Mouse (Mus musculus): Measurements from ENCODE around the gene Itprid1.
A peak's percentile ranks its signal among the peaks of the same experiment; 100 is the strongest.

Itprid1 gene

DNA sequence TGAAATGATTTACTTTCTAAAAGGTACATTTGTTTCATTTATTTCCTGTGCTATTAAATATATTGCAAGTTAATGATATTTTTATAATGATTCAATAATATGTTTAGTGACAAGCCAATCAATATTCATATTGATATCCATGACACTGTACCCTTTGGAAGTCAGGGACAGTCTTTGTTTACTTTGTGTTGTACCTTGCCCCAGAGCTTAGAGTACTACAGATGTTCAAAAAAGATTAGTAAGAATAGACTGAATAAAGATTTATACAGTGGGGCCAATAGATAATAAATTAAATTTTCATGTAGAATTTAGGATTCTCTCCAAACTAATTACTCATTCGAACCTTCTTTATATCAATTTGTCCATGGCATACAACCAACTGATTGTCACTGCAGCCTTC lies 50.9 kb downstream of the Itprid1 start:
- no peak for DNase-seq (ENCODE audit: low spot score in 2 of 2)

GRCm38 (mm10) chr6:55901568-55902328 lies 65.1 kb downstream of the Itprid1 start:
- DNase-seq (ENCODE audit: low spot score in 2 of 2) = no peak

- DNase-seq (ENCODE audit: low spot score in 2 of 2) = no peak
Observed at GRCm38 (mm10) chr6:55902329-55902605, 65.6 kb downstream of the Itprid1 start.

DNA sequence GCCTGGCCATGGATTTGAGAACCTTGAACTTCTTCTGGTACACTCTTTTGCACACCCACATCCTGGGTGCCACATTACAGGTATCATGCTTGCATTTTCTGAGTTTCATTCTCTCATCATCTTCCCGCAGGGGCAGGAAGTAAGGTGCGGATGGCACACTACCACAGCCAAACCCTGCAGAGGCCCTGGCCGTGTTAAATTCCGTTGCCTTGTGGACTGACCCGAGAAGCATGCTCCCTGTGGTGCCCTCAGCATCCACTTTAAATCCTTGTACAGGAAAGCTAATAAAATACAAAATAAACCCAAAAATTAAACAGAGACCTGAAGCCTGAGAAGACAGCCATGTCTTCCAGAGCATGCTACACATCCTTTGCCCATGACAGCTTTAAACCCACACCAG lies 82.5 kb downstream of the Itprid1 start:
- DNase-seq (ENCODE audit: low spot score in 2 of 2) = no peak

DNA sequence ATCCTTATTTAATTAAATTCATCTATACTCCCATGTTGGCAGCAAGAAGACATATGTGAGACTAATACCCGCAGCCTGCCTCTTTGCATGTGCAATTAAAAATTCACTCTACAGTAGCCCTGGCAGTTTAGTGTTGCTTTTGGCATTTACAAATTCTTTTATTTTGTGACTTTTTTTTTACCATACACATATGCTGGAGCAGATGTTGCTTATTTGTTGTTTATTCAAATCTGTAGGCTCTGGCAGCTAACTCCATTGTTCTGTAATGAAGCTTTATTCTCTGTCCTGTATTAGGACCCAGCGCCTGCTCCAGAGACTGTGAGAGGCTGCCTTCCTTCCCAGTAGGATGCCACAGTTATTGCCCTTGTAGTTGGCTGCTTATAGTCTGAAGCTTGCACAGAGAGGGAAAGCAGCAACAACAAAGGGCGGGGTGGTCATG lies 83.6 kb downstream of the Itprid1 start:
- no peak for DNase-seq (ENCODE audit: low spot score in 2 of 2)

- no peak for DNase-seq (ENCODE audit: low spot score in 2 of 2)
Observed at GRCm38 (mm10) chr6:55920866-55921630, 84.4 kb downstream of the Itprid1 start.

DNA sequence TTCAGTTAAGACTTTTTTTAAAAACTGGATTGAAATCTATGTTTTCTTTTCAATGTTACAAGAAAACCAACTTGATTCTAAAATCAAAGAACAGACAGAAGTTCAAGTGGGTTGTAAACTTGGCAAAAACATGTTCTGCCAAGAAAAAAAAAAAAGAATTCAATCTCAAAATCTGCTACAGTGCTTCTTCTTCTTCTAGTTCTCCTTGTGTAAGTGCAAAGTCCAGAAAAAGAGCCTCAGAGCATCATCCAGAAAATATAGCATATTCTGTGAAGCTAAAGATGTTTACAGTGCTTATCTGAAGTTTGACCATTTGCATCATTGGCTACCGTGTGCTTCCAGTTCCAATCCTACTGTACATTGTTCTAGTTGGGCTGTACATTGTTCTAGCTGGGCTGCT lies 108.0 kb downstream of the Itprid1 start:
- DNase-seq (ENCODE audit: low spot score in 2 of 2) = no peak

DNA sequence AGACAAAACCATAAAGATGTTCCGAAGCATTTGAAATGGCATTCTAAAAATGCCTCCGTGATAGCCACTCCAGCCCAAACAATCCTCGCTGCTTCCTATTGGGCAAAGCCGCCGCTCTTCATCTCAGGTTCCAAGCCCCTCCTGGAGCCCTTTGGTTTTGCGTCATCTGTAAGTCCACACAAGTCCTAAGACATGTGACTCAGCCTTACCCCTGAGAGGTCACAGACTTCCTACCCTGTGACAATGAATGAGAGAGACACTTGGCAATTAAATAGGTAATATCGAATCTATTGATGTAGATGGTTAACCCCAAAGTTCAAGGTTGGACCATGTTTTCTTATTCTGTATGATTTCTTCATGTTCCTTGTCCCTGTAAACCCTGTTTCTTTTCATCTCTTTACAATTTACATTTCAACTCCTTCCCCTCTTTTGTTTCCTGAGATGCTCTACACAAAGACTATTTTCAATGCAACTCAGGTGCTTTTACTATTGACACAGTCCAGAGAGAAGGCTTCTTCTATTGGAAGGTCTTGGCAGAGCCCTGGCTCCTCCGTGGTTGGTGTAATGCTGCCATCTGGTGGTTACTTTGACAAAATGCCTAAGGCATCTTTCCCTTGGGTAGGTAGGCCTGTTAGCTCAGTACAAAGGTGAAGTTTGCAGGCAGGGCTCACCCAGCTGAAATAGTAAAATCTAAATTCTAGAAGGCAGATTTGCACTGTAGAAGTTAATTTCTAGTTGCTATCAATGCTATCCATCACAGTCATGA lies 113.8 kb downstream of the Itprid1 start:
- DNase-seq (ENCODE audit: low spot score in 2 of 2) = peak in 1 of 2 experiments; percentile 16

GRCm38 (mm10) chr6:55972998-55973397 lies 136.3 kb downstream of the Itprid1 start:
- no peak for DNase-seq (ENCODE audit: low spot score in 2 of 2)

DNA sequence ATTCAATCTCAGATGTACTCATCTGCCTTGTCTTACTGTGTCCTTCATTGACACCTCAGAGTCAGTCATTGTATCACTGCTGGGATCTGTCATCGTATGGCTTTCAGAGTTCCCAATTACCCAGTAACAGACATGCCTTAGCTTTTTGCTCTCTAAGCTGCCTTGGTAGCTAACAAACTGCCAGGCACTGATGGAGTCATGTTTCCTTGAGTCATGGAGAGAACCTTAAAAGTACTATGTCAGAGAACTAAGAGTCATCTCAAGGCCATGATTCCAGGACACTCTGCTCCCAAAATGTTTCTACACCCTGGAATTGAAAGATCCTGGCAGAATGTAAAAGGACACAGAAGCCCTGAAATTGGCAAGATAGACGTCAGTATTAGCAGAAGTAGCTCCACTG lies 143.1 kb downstream of the Itprid1 start:
- DNase-seq (ENCODE audit: low spot score in 2 of 2) = no peak

DNA sequence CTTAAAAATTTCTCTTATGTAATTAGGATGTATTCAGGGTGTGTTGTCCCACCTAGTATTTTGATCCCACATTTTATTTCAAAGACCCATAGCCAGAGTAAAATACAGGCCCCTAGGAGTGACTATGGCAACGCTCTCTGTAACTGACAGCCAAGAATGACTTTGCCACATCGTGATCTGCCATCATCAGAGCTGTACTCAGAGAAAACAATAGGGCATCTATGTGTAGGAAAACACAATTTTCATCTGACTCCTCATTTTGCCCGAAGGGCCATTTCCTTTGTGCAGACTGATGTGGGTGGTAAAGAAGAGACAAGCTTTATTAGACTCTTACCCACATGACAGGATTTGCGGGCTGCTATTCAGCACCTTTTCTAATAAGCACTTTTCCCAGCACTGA lies 172.0 kb downstream of the Itprid1 start:
- DNase-seq (ENCODE audit: low spot score in 2 of 2) = no peak

DNA sequence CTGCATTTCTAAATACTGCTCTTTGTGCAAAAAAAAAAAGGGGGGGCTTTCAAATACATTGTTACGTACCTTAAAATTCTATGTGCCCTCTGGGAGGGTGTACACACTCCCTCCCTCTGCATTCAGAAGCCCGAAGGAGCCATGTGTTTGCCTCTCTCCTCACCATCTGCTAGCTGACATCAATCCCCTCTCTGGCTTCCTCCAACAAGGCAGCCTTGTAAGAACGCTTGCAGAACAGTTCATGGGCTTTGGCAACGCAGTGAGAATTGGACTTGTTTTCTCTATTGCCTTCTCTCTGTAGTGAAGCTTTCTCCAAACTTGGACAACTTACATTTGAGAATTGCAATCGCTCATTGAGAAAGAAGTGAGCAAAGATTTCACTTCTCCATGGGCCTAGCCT lies 175.7 kb downstream of the Itprid1 start:
- DNase-seq (ENCODE audit: low spot score in 2 of 2) = no peak

DNA sequence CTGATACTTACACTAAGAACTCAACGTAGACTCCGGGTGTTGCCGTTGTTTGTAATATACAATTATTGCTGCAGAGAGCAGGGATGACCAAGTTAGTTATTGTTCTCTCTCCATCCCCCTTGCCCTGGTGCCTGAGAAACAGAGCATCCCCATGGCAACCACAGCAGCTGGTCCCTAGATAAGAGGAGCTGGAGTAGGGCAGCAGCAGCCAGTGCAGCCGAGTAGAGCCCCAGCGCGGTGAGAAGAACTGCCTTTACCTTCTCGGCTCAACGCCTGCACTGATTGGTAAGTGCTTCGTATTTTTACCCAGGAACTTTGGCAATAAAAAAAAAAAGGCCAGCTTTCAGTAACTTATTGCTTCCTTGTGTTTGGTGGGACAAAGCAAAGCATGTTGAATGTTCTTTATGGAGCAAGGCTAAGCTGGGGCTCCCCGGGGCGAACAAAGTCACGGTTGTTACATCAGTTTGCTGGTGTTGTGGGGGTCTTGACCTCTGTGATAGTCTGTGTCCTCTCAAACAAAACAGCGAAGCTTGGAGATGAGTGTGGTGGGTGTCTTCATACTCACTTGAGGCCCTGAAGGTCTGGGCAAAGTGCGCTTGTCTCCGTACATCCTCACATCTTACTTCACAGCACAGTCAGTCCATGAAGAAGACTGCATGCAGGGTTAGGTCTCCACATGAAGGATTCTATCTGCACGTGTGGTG lies 180.7 kb downstream of the Itprid1 start, which contains the start of gene Ppp1r17:
TSS of gene Ppp1r17 (plus strand) at position 207 of the 704 bp plus-strand sequence.
- no peak for DNase-seq (ENCODE audit: low spot score in 2 of 2)

DNA sequence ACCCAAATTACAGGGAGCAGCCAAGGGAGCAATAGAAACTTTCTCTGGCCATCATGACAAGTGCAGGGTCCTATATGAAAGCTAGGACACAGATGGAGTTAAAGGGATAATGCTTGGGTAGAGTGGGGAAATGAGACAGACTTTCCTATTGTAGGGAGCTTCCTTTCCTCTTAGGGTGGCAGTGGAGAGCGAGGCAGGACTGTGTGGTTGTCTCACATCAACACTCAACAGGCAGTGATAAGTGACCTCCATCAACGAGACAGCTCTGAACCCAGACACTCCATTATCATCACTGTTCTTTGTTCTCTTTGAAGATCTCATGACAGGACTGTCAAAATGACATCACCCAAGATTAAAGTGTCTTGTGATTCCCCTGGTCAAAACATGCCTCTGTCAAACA lies 182.9 kb downstream of the Itprid1 start:
- no peak for DNase-seq (ENCODE audit: low spot score in 2 of 2)

- peak in 1 of 2 experiments; percentile 19 for DNase-seq (ENCODE audit: low spot score in 2 of 2)
Observed at GRCm38 (mm10) chr6:56025533-56025932, 188.8 kb downstream of the Itprid1 start.

DNA sequence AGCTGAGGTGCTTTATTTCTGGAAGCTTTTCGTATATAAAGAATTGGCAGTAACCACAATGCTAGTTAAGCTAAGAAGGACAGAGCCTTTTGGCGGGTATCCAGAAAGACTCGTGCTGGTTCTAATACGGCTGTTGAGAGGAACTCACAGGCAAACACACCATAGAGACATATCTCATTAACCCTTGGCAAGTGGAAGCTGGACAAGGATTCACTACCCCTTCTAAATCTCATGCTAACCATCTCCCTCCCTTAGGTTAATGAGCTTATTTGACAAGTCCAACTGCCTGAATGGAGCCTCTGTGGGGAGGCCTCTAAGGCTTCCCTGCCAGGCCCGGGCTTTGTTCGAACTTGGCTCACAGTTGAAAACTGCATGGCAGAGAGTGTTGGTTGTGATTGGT lies 190.6 kb downstream of the Itprid1 start:
- no peak for DNase-seq (ENCODE audit: low spot score in 2 of 2)

- DNase-seq (ENCODE audit: low spot score in 2 of 2) = no peak
Observed at GRCm38 (mm10) chr6:56027966-56028365, 191.3 kb downstream of the Itprid1 start.
